Mouse (Mus musculus): ENCODE data around the gene Fam81b. TPM values are rescaled to one million over a fixed set of nuclear protein-coding genes. Genes with fewer than 3 reads are reported as not detected.

Fam81b gene
- total RNA-seq, 2 experiments from 2014 or later, result not detected

- no peak for DNase-seq
Observed at GRCm38 (mm10) chr13:76190273-76190672, 114.6 kb downstream of the Fam81b start.

- no peak for DNase-seq
Observed at GRCm38 (mm10) chr13:76189190-76189589, 115.7 kb downstream of the Fam81b start.

GRCm38 (mm10) chr13:76187651-76188050 is 117.2 kb downstream of the Fam81b start:
- DNase-seq, result no peak

- DNase-seq, result no peak
Observed at GRCm38 (mm10) chr13:76178700-76179099, 126.2 kb downstream of the Fam81b start.

- DNase-seq, result no peak
Observed at GRCm38 (mm10) chr13:76174297-76174696, 130.6 kb downstream of the Fam81b start.

GRCm38 (mm10) chr13:76160587-76160986 is 144.3 kb downstream of the Fam81b start:
- no peak for DNase-seq

- DNase-seq, result no peak
Observed at GRCm38 (mm10) chr13:76157508-76157907, 147.4 kb downstream of the Fam81b start.

- peak; percentile 78 for DNase-seq
Observed at GRCm38 (mm10) chr13:76157099-76157498, 147.8 kb downstream of the Fam81b start.

Small RNA genes within 50 kb of the gene (microRNA-seq; reads per million reads assigned to microRNA genes)
- gene Gm24025, result not detected

Other genes starting within 250 kb of the Fam81b start
- gene Gpr150, start 248.1 kb downstream of the Fam81b start, total RNA-seq (2021), result not detected
- 1 to 10 TPM; 5.8 to 7.1 TPM for gene Arsk, start 206.4 kb downstream of the Fam81b start, total RNA-seq (2021)
- gene Ttc37, start 206.3 kb downstream of the Fam81b start, total RNA-seq (2021), result 10 to 100 TPM; 21.1 to 23.0 TPM
- 1 to 10 TPM; 1.8 to 2.8 TPM for gene Mctp1, start 79.5 kb upstream of the Fam81b start, total RNA-seq (2021)

All from adrenal gland, postnatal 10 days (tissue).